Mouse (Mus musculus): ENCODE measurements at regions not wholly inside any gene's neighbourhood (a gene's known extent, or its start where the extent isn't known, plus 50 kb on each side); places are given as distances from the start of the nearest gene placed in this dataset.

GRCm38 (mm10) chr6:25418820-25419219 lies 271.7 kb downstream of the Gpr37 start:
- TF ChIP-seq CTCF (IDR thresholded peaks at IDR 0.05; ENCODE audit: borderline replicate concordance, extremely low read depth, insufficient read depth, insufficient read length) (no peak), POLR2A (IDR thresholded peaks at IDR 0.05; ENCODE audit: borderline replicate concordance, extremely low read depth, insufficient read depth, insufficient read length, poor library complexity, severe bottlenecking) (no peak)

Measured in brain, embryonic 14.5 days (tissue).